Mouse (Mus musculus) midbrain, embryonic 11.5 days (tissue): ENCODE results near the gene Rab21. TPM values are rescaled to one million over a fixed set of nuclear protein-coding genes. Genes with fewer than 3 reads are reported as not detected.

Source experiments
- ATAC-seq: fragments of 200-750 bp; cut with Nextera tagmentation; 2 replicates; pipeline ENCODE4 v1.8.0; 2017; ENCODE audit warnings: moderate TSS enrichment, moderate library complexity; ENCODE audit not compliant: low FRiP score
- DNase-seq: peaks from one replicate; pipeline ENCODE4 v3.0.0; 2015; ENCODE audit warnings: low spot score; ENCODE audit errors: missing footprints
- H3K27ac ChIP-seq: fragments of 300-500 bp; sonication (generic); 2 replicates; pipeline ENCODE4 v1.5.1; 2014; ENCODE audit warnings: low read depth, low read length
- H3K27me3 ChIP-seq: fragments of 300-500 bp; sonication (generic); 2 replicates; pipeline ENCODE4 v1.6.1; 2014; ENCODE audit warnings: mild to moderate bottlenecking, low read length, moderate library complexity, mixed read lengths; ENCODE audit not compliant: control insufficient read depth, insufficient read depth
- H3K36me3 ChIP-seq: fragments of 300-500 bp; sonication (generic); 2 replicates; pipeline ENCODE4 v1.6.1; 2014; ENCODE audit warnings: mild to moderate bottlenecking, low read length, moderate library complexity, mixed read lengths; ENCODE audit not compliant: control insufficient read depth, insufficient read depth
- H3K4me1 ChIP-seq: fragments of 300-500 bp; sonication (generic); 2 replicates; pipeline ENCODE4 v1.6.1; 2014; ENCODE audit warnings: low read length; ENCODE audit not compliant: control insufficient read depth, insufficient read depth
- H3K4me2 ChIP-seq: fragments of 300-500 bp; sonication (generic); 2 replicates; pipeline ENCODE4 v1.6.1; 2014; ENCODE audit warnings: mild to moderate bottlenecking, moderate library complexity
- H3K4me3 ChIP-seq: fragments of 300-500 bp; sonication (generic); 2 replicates; pipeline ENCODE4 v1.5.1; 2014; ENCODE audit warnings: low read depth, low read length
- H3K9ac ChIP-seq: fragments of 300-500 bp; sonication (generic); 2 replicates; pipeline ENCODE4 v1.6.1; 2014; ENCODE audit warnings: low read length
- H3K9me3 ChIP-seq: fragments of 300-500 bp; sonication (generic); 2 replicates; pipeline ENCODE4 v1.6.1; 2016; ENCODE audit warnings: low read length; ENCODE audit not compliant: control insufficient read depth
- WGBS: fragments of 180-500 bp; shearing (Covaris S2); extraction: QIAGEN DNeasy Blood & Tissue Kit; methylation state at CpG from one replicate; pipeline ENCODE4 v1.1.7; 2014; 5-methylcytosine and 5-hydroxymethylcytosine counted together
- polyA plus RNA-seq: library from polyadenylated mRNA; unstranded; fragments of >200 nt; fragmentation: Nextera tagmentation; extraction: Ambion mirVana; gene quantifications from 2 replicates; pipeline ENCODE4 v1.2.1, GENCODE M21; 2014

Rab21 gene
- polyA plus RNA-seq, 1 experiment from 2014 or later, result 9.7 TPM

DNA sequence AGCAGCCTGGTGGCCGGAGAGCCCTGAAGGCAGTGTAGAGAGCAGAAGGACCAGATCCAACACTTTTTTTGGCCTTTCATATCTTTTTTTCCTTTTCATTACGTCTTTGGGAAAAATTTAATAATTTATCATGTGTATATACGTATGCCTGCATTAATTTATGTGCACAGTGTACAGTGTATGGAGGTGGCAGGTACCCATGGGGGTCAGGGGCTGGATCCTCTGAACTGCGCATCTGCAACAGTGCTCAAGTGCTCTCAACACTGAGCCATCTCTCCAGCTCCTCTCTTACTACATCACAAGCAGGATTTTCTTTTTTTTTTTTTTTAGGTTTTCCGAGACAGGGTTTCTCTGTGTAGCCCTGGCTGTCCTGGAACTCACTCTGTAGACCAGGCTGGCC is 17.8 kb downstream of the Rab21 start:
- Histone ChIP-seq H3K9me3 (no peaks in the 10 kb centered on the region), H3K4me2 (no peak overlapping the region), H3K27me3 (no peaks in the 10 kb centered on the region), H3K27ac (no peak overlapping the region), H3K4me1 (no peaks in the 10 kb centered on the region), H3K9ac (no peak overlapping the region), H3K36me3 (peaks cover 7% of the 10 kb centered on the region; the same call in 1 of the 2 replicates), H3K4me3 (no peak overlapping the region)
- WGBS, result 93% methylated on average over 5 of the region's 5 CpGs
- ATAC-seq (no peak), DNase-seq (no peak)

DNA sequence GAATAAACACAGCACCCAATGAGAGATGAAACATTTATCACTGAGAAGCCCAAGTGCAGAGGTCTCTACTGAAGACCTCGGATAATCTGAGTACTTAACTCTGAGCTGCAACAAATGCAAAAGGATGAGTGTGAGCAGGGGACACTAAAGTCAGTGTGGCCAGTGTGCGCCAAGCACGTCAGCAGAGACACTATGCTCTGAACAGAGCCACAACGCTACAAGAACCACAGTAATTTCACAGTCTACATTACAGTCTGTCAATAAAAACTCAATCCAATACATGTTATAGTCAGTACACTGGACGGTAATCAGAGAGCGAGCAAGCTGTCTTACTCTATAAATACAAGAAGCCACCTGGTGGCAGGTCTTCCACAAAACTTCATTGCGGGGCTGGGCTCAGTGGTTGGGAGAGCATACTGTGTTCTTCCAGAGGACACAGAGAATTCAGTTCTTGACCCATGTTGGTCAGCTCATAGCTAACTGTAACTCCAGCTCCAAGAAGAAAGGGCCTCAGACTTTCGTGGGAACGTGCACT is 18.9 kb downstream of the Rab21 start:
- no peaks in the 10 kb centered on the region for H3K9me3 ChIP-seq
- no peak overlapping the region for H3K9ac ChIP-seq
- no peak for ATAC-seq
- peaks cover 7% of the 10 kb centered on the region; the same call in 1 of the 2 replicates for H3K36me3 ChIP-seq
- H3K27me3 ChIP-seq, result no peaks in the 10 kb centered on the region
- 89% methylated on average over 9 of the region's 9 CpGs for WGBS
- peak; percentile 65 for DNase-seq
- no peaks in the 10 kb centered on the region for H3K4me1 ChIP-seq
- no peak overlapping the region for H3K4me2 ChIP-seq
- H3K27ac ChIP-seq, result no peak overlapping the region
- H3K4me3 ChIP-seq, result no peak overlapping the region

GRCm38 (mm10) chr10:115295162-115295561 is 20.2 kb downstream of the Rab21 start:
- no peak overlapping the region for H3K4me3 ChIP-seq
- no peaks in the 10 kb centered on the region for H3K4me1 ChIP-seq
- no peak overlapping the region for H3K9ac ChIP-seq
- H3K27ac ChIP-seq, result no peak overlapping the region
- H3K4me2 ChIP-seq, result no peak overlapping the region
- no peaks in the 10 kb centered on the region for H3K27me3 ChIP-seq
- WGBS, result 96% methylated on average over 3 of the region's 3 CpGs
- ATAC-seq (no peak), DNase-seq (peak; percentile 62)
- H3K36me3 ChIP-seq, result peaks cover 10% of the 10 kb centered on the region; the same call in 1 of the 2 replicates
- no peaks in the 10 kb centered on the region for H3K9me3 ChIP-seq

DNA sequence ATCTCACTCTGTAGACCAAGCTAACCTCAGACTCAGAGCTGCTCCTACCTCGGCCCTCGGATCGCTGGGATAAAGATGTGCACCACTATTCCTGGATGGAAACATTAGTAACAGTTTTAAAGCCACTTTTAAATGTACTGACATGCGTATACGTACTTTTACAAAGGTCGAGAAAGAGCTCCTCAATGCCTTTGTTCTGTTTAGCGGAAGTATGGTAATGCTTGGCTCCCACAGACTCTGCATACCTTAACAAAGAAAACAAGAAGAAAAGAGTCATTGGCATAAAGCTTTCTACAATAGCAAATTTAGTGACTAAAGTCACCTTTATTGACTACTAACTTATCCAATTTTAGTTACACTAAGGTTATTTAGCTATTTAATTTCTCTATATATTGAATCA is 20.7 kb downstream of the Rab21 start:
- H3K27me3 ChIP-seq, result no peaks in the 10 kb centered on the region
- no peak overlapping the region for H3K4me2 ChIP-seq
- ATAC-seq, result no peak
- peaks cover 10% of the 10 kb centered on the region; the same call in 1 of the 2 replicates for H3K36me3 ChIP-seq
- DNase-seq, result peak; percentile 72
- H3K4me3 ChIP-seq, result no peak overlapping the region
- no peak overlapping the region for H3K27ac ChIP-seq
- 87% methylated on average over 7 of the region's 7 CpGs for WGBS
- H3K9me3 ChIP-seq, result no peaks in the 10 kb centered on the region
- H3K9ac ChIP-seq, result no peak overlapping the region
- H3K4me1 ChIP-seq, result no peaks in the 10 kb centered on the region

DNA sequence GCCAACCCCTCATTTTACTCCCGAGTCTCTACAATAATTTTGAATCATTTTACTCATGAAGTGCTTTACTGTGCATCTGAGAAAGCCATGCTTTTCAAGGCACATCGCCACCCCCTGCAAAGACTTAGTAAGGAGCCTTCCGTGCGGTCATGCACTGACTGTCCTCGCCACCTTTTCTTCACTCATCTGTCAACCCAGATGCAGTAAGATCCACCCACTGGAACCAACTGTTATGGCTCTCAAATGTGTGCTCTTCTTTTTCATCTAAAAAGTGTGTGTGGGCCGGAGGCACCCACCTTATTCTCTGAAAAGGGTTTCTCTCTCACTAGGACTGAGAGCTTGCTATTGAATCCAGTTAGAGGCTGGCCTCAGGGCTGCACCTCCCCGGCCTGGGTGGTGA is 21.4 kb downstream of the Rab21 start:
- Histone ChIP-seq H3K27ac (no peak overlapping the region), H3K4me3 (no peak overlapping the region), H3K27me3 (no peaks in the 10 kb centered on the region), H3K9ac (no peak overlapping the region), H3K36me3 (peaks cover 10% of the 10 kb centered on the region; the same call in 1 of the 2 replicates), H3K4me2 (no peak overlapping the region), H3K9me3 (no peaks in the 10 kb centered on the region), H3K4me1 (no peaks in the 10 kb centered on the region)
- 93% methylated on average over 7 of the region's 7 CpGs for whole genome bisulfite sequencing
- DNase-seq, result peak; percentile 47
- ATAC-seq, result no peak

DNA sequence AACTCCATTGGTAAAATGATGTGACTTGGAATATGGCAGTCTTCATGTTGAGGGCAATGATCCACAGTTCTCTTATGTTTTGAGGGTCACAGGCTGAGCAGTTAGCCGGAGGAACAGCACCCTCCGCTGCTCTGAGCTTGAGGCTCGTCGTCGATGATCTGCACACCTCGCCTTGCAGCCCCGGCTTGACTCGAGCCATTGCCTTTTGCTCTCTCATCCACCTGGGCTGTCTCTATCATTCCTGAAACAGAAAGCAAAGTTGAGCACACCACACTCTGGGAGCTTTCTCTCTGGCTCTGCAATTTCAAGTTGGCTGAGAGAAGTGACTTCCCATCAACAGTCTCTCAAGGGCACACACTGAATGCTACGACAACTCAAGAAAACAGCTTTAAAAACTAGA is 24.7 kb downstream of the Rab21 start:
- no peaks in the 10 kb centered on the region for H3K27me3 ChIP-seq
- H3K9ac ChIP-seq, result no peak overlapping the region
- ATAC-seq, result no peak
- no peaks in the 10 kb centered on the region for H3K4me1 ChIP-seq
- WGBS, result 96% methylated on average over 9 of the region's 9 CpGs
- no peak overlapping the region for H3K27ac ChIP-seq
- H3K36me3 ChIP-seq, result peaks cover 14% of the 10 kb centered on the region; the same call in 1 of the 2 replicates
- H3K4me3 ChIP-seq, result no peak overlapping the region
- H3K4me2 ChIP-seq, result no peak overlapping the region
- H3K9me3 ChIP-seq, result no peaks in the 10 kb centered on the region
- DNase-seq, result peak; percentile 28

DNA sequence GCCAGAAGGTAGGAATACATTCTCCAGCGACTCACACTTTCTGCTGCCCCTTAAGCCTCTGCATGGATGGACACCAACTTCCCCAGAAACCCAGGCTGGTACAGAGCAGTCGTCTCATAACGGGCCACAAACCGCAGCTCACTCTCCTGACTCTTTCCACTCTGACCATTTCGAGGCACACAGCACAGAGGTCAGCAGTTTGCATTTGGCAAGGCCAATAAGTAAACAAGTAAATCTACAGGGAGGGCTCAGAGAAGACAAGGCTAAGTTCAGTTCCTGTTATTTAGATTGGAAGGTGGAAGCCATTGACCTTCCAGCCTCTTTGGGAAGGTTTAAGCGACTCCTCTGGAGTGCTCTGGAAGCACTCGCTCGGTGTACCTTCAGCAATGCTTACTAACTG is 26.5 kb downstream of the Rab21 start:
- no peak for ATAC-seq
- WGBS, result 91% methylated on average over 8 of the region's 8 CpGs
- H3K36me3 ChIP-seq, result 0 out of 2 replicates have a peak, but pooled peaks cover 11% of the 10 kb centered on the region

GRCm38 (mm10) chr10:115284170-115284569 is 31.2 kb downstream of the Rab21 start:
- H3K27ac ChIP-seq, result no peak overlapping the region
- no peaks in the 10 kb centered on the region for H3K27me3 ChIP-seq
- H3K9ac ChIP-seq, result no peak overlapping the region
- 81% methylated on average over 10 of the region's 10 CpGs for whole genome bisulfite sequencing
- no peak overlapping the region for H3K4me3 ChIP-seq
- H3K4me1 ChIP-seq, result no peaks in the 10 kb centered on the region
- DNase-seq (no peak), ATAC-seq (no peak)
- H3K36me3 ChIP-seq, result 0 out of 2 replicates have a peak, but pooled peaks cover 4% of the 10 kb centered on the region
- no peaks in the 10 kb centered on the region for H3K9me3 ChIP-seq
- H3K4me2 ChIP-seq, result no peak overlapping the region

More for the DNA sequence above, 26.5 kb downstream of the Rab21 start:
- no peak overlapping the region for H3K4me2 ChIP-seq
- no peaks in the 10 kb centered on the region for H3K27me3 ChIP-seq
- no peak for DNase-seq
- no peaks in the 10 kb centered on the region for H3K9me3 ChIP-seq
- no peaks in the 10 kb centered on the region for H3K4me1 ChIP-seq
- H3K4me3 ChIP-seq, result no peak overlapping the region
- H3K9ac ChIP-seq, result no peak overlapping the region
- H3K27ac ChIP-seq, result no peak overlapping the region

DNA sequence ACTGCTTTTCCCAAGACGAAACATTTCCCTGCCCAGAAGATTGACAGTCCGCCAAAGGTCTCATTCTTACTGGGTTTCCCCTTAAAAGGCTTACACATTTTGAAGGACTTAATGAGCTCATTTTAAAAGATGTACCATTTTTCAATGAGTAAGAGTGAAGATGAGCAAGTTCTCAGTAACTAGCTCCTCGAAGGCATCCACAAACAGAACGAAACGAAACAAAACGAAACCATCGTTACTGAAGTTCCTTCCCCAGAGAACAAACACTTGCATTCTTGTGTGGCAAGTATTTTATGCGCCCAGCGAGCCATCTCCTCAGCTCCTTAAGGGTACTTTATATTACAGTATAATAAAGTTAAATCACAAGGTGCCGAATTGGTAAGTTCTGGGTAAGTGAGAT is 34.0 kb downstream of the Rab21 start:
- H3K9ac ChIP-seq, result no peak overlapping the region
- no peaks in the 10 kb centered on the region for H3K27me3 ChIP-seq
- no peaks in the 10 kb centered on the region for H3K9me3 ChIP-seq
- H3K4me3 ChIP-seq, result no peak overlapping the region
- ATAC-seq, result no peak
- no peaks in the 10 kb centered on the region for H3K4me1 ChIP-seq
- no peak for DNase-seq
- 91% methylated on average over 10 of the region's 10 CpGs for WGBS
- no peak overlapping the region for H3K27ac ChIP-seq
- no peak overlapping the region for H3K4me2 ChIP-seq
- H3K36me3 ChIP-seq, result no peaks in the 10 kb centered on the region
